Mouse (Mus musculus) hindbrain, embryonic 11.5 days (tissue): ENCODE results near the gene Nup153. TPM values are rescaled to one million over a fixed set of nuclear protein-coding genes. Genes with fewer than 3 reads are reported as not detected.

Experiments used
- ATAC-seq: fragments of 200-750 bp; cut with Nextera tagmentation; 2 replicates; pipeline ENCODE4 v1.8.0; 2017; ENCODE audit warnings: mild to moderate bottlenecking, moderate TSS enrichment, moderate library complexity; ENCODE audit not compliant: low FRiP score
- DNase-seq: peaks from one replicate; pipeline ENCODE4 v3.0.0-alpha.2; 2015; ENCODE audit warnings: low spot score
- H3K27ac ChIP-seq: fragments of 300-500 bp; sonication (generic); 2 replicates; pipeline ENCODE4 v1.5.1; 2014; ENCODE audit warnings: mild to moderate bottlenecking, low read depth, low read length
- H3K27me3 ChIP-seq: fragments of 300-500 bp; sonication (generic); 2 replicates; pipeline ENCODE4 v1.6.1; 2014; ENCODE audit warnings: mild to moderate bottlenecking, low read length, moderate library complexity, mixed read lengths; ENCODE audit not compliant: control insufficient read depth, insufficient read depth
- H3K36me3 ChIP-seq: fragments of 300-500 bp; sonication (generic); 2 replicates; pipeline ENCODE4 v1.6.1; 2014; ENCODE audit warnings: mild to moderate bottlenecking, low read length, moderate library complexity, mixed read lengths; ENCODE audit not compliant: control insufficient read depth, insufficient read depth
- H3K4me1 ChIP-seq: fragments of 300-500 bp; sonication (generic); replicated peaks from 2 replicates; pipeline ENCODE4 v1.6.1; 2014; ENCODE audit warnings: low read length, mixed read lengths; ENCODE audit not compliant: control insufficient read depth, insufficient read depth
- H3K4me2 ChIP-seq: fragments of 300-500 bp; sonication (generic); replicated peaks from 2 replicates; pipeline ENCODE4 v1.6.1; 2014; ENCODE audit warnings: mild to moderate bottlenecking, low read depth, low read length
- H3K4me3 ChIP-seq: fragments of 300-500 bp; sonication (generic); 2 replicates; pipeline ENCODE4 v1.5.1; 2014; ENCODE audit warnings: low read depth, low read length
- H3K9ac ChIP-seq: fragments of 300-500 bp; sonication (generic); 2 replicates; pipeline ENCODE4 v1.6.1; 2014; ENCODE audit warnings: low read depth, low read length
- H3K9me3 ChIP-seq: fragments of 300-500 bp; sonication (generic); 2 replicates; pipeline ENCODE4 v1.6.1; 2016; ENCODE audit warnings: low read length; ENCODE audit not compliant: control insufficient read depth
- WGBS: fragments of 180-500 bp; shearing (Covaris S2); extraction: QIAGEN DNeasy Blood & Tissue Kit; methylation state at CpG from one replicate; pipeline ENCODE4 v1.1.7; 2014; 5-methylcytosine and 5-hydroxymethylcytosine counted together
- polyA plus RNA-seq: library from polyadenylated mRNA; unstranded; fragments of >200 nt; fragmentation: Nextera tagmentation; extraction: Ambion mirVana; gene quantifications from 2 replicates; pipeline ENCODE4 v1.2.1, GENCODE M21; 2014

The Nup153 gene
- polyA plus RNA-seq, 1 experiment from 2014 or later: 43.3 TPM

- Histone ChIP-seq H3K4me1 (no peaks in the 10 kb centered on the region), H3K4me2 (no peak overlapping the region), H3K9ac (no peak overlapping the region), H3K4me3 (no peak overlapping the region), H3K36me3 (no peaks in the 10 kb centered on the region), H3K9me3 (no peaks in the 10 kb centered on the region), H3K27me3 (no peaks in the 10 kb centered on the region), H3K27ac (no peak overlapping the region)
- DNase-seq (no peak), ATAC-seq (no peak)
These were observed 3.4 kb downstream of the Nup153 start for GRCm38 (mm10) chr13:46724371-46724770.

GRCm38 (mm10) chr13:46721009-46721408 is 6.7 kb downstream of the Nup153 start:
- Histone ChIP-seq H3K4me1 (no peaks in the 10 kb centered on the region), H3K4me3 (no peak overlapping the region), H3K4me2 (no peak overlapping the region), H3K36me3 (no peaks in the 10 kb centered on the region), H3K9ac (no peak overlapping the region), H3K9me3 (no peaks in the 10 kb centered on the region), H3K27ac (no peak overlapping the region), H3K27me3 (no peaks in the 10 kb centered on the region)
- ATAC-seq (no peak), DNase-seq (no peak)

GRCm38 (mm10) chr13:46718893-46719400 is 8.8 kb downstream of the Nup153 start:
- no peak for DNase-seq
- H3K4me3 ChIP-seq: no peak overlapping the region
- no peak overlapping the region for H3K27ac ChIP-seq
- H3K9ac ChIP-seq: no peak overlapping the region
- no peaks in the 10 kb centered on the region for H3K36me3 ChIP-seq
- no peaks in the 10 kb centered on the region for H3K27me3 ChIP-seq
- no peaks in the 10 kb centered on the region for H3K4me1 ChIP-seq
- H3K9me3 ChIP-seq: no peaks in the 10 kb centered on the region
- no peak overlapping the region for H3K4me2 ChIP-seq
- 84% methylated on average over 5 of the region's 5 CpGs for WGBS
- no peak for ATAC-seq

- Histone ChIP-seq H3K27me3 (no peaks in the 10 kb centered on the region), H3K4me1 (no peaks in the 10 kb centered on the region), H3K4me2 (no peak overlapping the region), H3K9me3 (no peaks in the 10 kb centered on the region), H3K36me3 (no peaks in the 10 kb centered on the region; the same call in 1 of the 2 replicates), H3K4me3 (no peak overlapping the region), H3K9ac (no peak overlapping the region), H3K27ac (no peak overlapping the region)
- ATAC-seq (no peak), DNase-seq (no peak)
- 71% methylated on average over 3 of the region's 3 CpGs for WGBS
These were observed 11.6 kb downstream of the Nup153 start for GRCm38 (mm10) chr13:46715976-46716639.

GRCm38 (mm10) chr13:46713486-46713885 is 14.3 kb downstream of the Nup153 start:
- Histone ChIP-seq H3K4me1 (no peaks in the 10 kb centered on the region), H3K4me2 (no peak overlapping the region), H3K27ac (no peak overlapping the region), H3K27me3 (no peaks in the 10 kb centered on the region), H3K9ac (no peak overlapping the region), H3K9me3 (no peaks in the 10 kb centered on the region), H3K36me3 (peaks cover 2% of the 10 kb centered on the region; the same call in 1 of the 2 replicates), H3K4me3 (no peak overlapping the region)
- ATAC-seq (no peak), DNase-seq (no peak)
- 96% methylated on average over 5 of the region's 5 CpGs for WGBS

- WGBS: 88% methylated on average over 5 of the region's 5 CpGs
- Histone ChIP-seq H3K4me3 (no peak overlapping the region), H3K9me3 (no peaks in the 10 kb centered on the region), H3K9ac (no peak overlapping the region), H3K36me3 (0 out of 2 replicates have a peak, but pooled peaks cover 2% of the 10 kb centered on the region), H3K27me3 (no peaks in the 10 kb centered on the region), H3K4me1 (no peaks in the 10 kb centered on the region), H3K4me2 (no peak overlapping the region), H3K27ac (no peak overlapping the region)
- ATAC-seq (no peak), DNase-seq (no peak)
These were observed 24.6 kb downstream of the Nup153 start for GRCm38 (mm10) chr13:46703138-46703537.

- DNase-seq (no peak), ATAC-seq (no peak)
- Histone ChIP-seq H3K9me3 (no peaks in the 10 kb centered on the region), H3K9ac (no peak overlapping the region), H3K4me3 (no peak overlapping the region), H3K27ac (no peak overlapping the region), H3K27me3 (no peaks in the 10 kb centered on the region), H3K4me1 (no peaks in the 10 kb centered on the region), H3K36me3 (0 out of 2 replicates have a peak, but pooled peaks cover 2% of the 10 kb centered on the region), H3K4me2 (no peak overlapping the region)
- 94% methylated on average over 2 of the region's 2 CpGs for WGBS
These were observed 26.3 kb downstream of the Nup153 start for GRCm38 (mm10) chr13:46701486-46701885.

- H3K4me1 ChIP-seq: no peaks in the 10 kb centered on the region
- 98% methylated on average over 1 of the region's 1 CpGs for WGBS
- H3K36me3 ChIP-seq: 0 out of 2 replicates have a peak, but pooled peaks cover 2% of the 10 kb centered on the region
- DNase-seq: no peak
- H3K4me2 ChIP-seq: no peak overlapping the region
- no peaks in the 10 kb centered on the region for H3K27me3 ChIP-seq
- no peak for ATAC-seq
- H3K9me3 ChIP-seq: no peaks in the 10 kb centered on the region
- H3K9ac ChIP-seq: no peak overlapping the region
- no peak overlapping the region for H3K4me3 ChIP-seq
- no peak overlapping the region for H3K27ac ChIP-seq
These were observed 28.4 kb downstream of the Nup153 start for GRCm38 (mm10) chr13:46699372-46699771.

- DNase-seq: no peak
- Histone ChIP-seq H3K27ac (no peak overlapping the region), H3K9me3 (no peaks in the 10 kb centered on the region), H3K27me3 (no peaks in the 10 kb centered on the region), H3K4me1 (no peaks in the 10 kb centered on the region), H3K9ac (no peak overlapping the region), H3K36me3 (peaks cover 5% of the 10 kb centered on the region; the same call in 1 of the 2 replicates), H3K4me2 (no peak overlapping the region), H3K4me3 (no peak overlapping the region)
- WGBS: 90% methylated on average over 2 of the region's 2 CpGs
- no peak for ATAC-seq
These were observed 31.0 kb downstream of the Nup153 start for GRCm38 (mm10) chr13:46696788-46697187.
